Mouse (Mus musculus) liver, postnatal 0 days (tissue): ENCODE measurements at regions not wholly inside any gene's neighbourhood (a gene's known extent, or its start where the extent isn't known, plus 50 kb on each side); places are given as distances from the start of the nearest gene placed in this dataset.
"Not testable (repeated sequence)": the region's sequence is repeated elsewhere in the genome, so short reads cannot be mapped to it uniquely, and the experiment has no call there.

Experiments used
- ATAC-seq: fragments of 200-750 bp; cut with Nextera tagmentation; 2 replicates; pipeline ENCODE4 v1.8.0; 2017; ENCODE audit warnings: mild to moderate bottlenecking, moderate library complexity
- DNase-seq: peaks from one replicate; pipeline ENCODE4 v3.0.0-alpha.2; 2016
- H3K27ac ChIP-seq: fragments of 300-500 bp; sonication (generic); 2 replicates; pipeline ENCODE4 v1.5.1; 2014; ENCODE audit warnings: antibody characterized with exemption, moderate library complexity, mild to moderate bottlenecking, low read depth
- H3K27me3 ChIP-seq: fragments of 300-500 bp; sonication (generic); 2 replicates; pipeline ENCODE4 v1.6.1; 2014; ENCODE audit warnings: low read length, control low read depth, mixed read lengths; ENCODE audit not compliant: insufficient read depth
- H3K36me3 ChIP-seq: fragments of 300-500 bp; sonication (generic); replicated peaks from 2 replicates; pipeline ENCODE4 v1.6.1; 2014; ENCODE audit warnings: mild to moderate bottlenecking, control low read depth, low read length, moderate library complexity, mixed read lengths; ENCODE audit not compliant: insufficient read depth
- H3K4me1 ChIP-seq: fragments of 300-500 bp; sonication (generic); 2 replicates; pipeline ENCODE4 v1.6.1; 2014; ENCODE audit warnings: antibody characterized with exemption, mild to moderate bottlenecking, control low read depth; ENCODE audit not compliant: insufficient read depth
- H3K4me2 ChIP-seq: fragments of 300-500 bp; sonication (generic); 2 replicates; pipeline ENCODE4 v1.6.1; 2014; ENCODE audit warnings: low read depth, mild to moderate bottlenecking, low read length, moderate library complexity, mixed read lengths
- H3K4me3 ChIP-seq: fragments of 300-500 bp; sonication (generic); 2 replicates; pipeline ENCODE4 v1.5.1; 2014; ENCODE audit warnings: low read depth, low read length
- H3K9ac ChIP-seq: fragments of 300-500 bp; sonication (generic); replicated peaks from 2 replicates; pipeline ENCODE4 v1.6.1; 2014; ENCODE audit warnings: mild to moderate bottlenecking, moderate library complexity
- H3K9me3 ChIP-seq: fragments of 300-500 bp; sonication (generic); 2 replicates; pipeline ENCODE4 v1.6.1; 2016; ENCODE audit warnings: mild to moderate bottlenecking, control low read depth, low read length, mixed read lengths
- CTCF ChIP-seq: sonication (generic); IDR thresholded peaks from 2 replicates; pipeline ENCODE4 v1.5.1; 2016; ENCODE audit warnings: antibody characterized with exemption, low read depth
- EP300 ChIP-seq: IDR thresholded peaks from 2 replicates; pipeline ENCODE4 v1.6.1; 2016; ENCODE audit warnings: antibody characterized with exemption, low read depth, mild to moderate bottlenecking
- WGBS: fragments of 180-500 bp; shearing (Covaris S2); extraction: QIAGEN DNeasy Blood & Tissue Kit; methylation state at CpG from one replicate; pipeline ENCODE4 v1.1.7; 2014; ENCODE audit not compliant: insufficient replicate concordance; 5-methylcytosine and 5-hydroxymethylcytosine counted together

DNA sequence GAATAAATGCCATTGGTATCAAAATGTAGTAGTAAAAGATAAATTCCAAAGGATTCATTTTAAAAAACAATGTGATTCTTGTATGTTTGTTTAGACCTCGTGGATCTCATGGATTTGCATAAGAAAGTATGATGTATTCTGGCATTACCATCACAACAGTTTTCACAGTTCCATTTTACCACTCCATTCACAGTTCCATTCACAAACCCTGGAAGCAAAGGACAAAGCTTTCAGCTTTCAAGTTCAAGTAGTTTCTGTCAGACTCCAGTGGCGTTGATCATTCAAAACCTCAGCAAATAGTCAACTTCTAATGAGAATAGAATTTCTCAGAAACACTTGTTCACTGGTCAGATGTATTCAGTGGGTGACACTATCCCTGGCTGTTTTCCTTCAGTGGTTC lies 1157.9 kb upstream of the Cntn5 start:
- Histone ChIP-seq H3K27me3 (no peaks in the 10 kb centered on the region), H3K27ac (no peak overlapping the region), H3K9ac (no peak overlapping the region), H3K9me3 (no peaks in the 10 kb centered on the region), H3K4me1 (no peaks in the 10 kb centered on the region), H3K4me2 (no peak overlapping the region), H3K36me3 (no peaks in the 10 kb centered on the region), H3K4me3 (no peak overlapping the region)
- ATAC-seq, result no peak
- 37% methylated on average over 2 of the region's 2 CpGs for WGBS
- no peak for TF ChIP-seq EP300
- no peak for TF ChIP-seq CTCF
- DNase-seq, result no peak

DNA sequence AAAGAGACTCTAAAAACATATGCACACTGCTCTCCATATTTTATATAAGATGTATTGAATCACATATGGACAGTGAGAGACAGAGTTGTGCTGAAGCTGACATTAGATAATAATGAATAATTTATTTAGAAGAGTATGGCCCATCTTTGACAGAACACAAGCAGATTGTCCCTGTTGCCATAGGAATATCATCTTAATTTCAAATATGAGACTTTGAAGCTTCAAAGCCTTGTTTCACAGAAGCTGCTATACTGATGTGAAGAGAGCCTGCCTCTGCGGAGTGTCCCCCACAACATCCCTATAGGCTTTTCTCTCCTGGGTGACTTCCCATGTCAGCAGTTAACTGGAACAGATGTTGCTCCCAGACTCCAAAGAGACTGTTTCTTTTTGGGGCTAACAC lies 1147.9 kb upstream of the Cntn5 start:
- TF ChIP-seq EP300 (no peak), CTCF (no peak)
- 76% methylated on average over 1 of the region's 1 CpGs for WGBS
- H3K4me2 ChIP-seq, result no peak overlapping the region
- H3K9ac ChIP-seq, result no peak overlapping the region
- DNase-seq, result no peak
- no peaks in the 10 kb centered on the region for H3K9me3 ChIP-seq
- no peaks in the 10 kb centered on the region for H3K4me1 ChIP-seq
- no peak for ATAC-seq
- H3K4me3 ChIP-seq, result no peak overlapping the region
- no peaks in the 10 kb centered on the region for H3K36me3 ChIP-seq
- no peaks in the 10 kb centered on the region for H3K27me3 ChIP-seq
- no peak overlapping the region for H3K27ac ChIP-seq

DNA sequence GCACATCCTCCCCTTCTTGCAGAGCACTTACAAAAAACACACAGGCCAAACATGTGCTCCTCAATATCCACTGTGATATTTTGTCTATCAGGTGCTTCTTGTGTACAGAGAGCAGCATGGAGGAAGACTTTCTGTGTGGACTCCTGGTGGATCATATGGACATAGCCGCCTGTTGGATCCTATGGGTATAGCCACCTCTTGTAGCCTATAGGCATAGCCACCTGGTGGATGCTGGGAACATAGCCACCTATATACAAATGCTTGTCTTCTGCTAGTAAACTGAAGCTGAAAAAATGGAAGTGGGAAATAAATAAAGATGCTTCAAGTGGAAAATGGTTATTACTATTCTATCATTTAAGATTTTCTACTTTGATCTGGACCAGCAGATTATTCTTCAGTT lies 1111.4 kb upstream of the Cntn5 start:
- Histone ChIP-seq H3K9ac (no peak overlapping the region), H3K27me3 (no peaks in the 10 kb centered on the region), H3K36me3 (no peaks in the 10 kb centered on the region), H3K4me1 (no peaks in the 10 kb centered on the region), H3K9me3 (no peaks in the 10 kb centered on the region), H3K4me3 (no peak overlapping the region), H3K27ac (no peak overlapping the region), H3K4me2 (no peak overlapping the region)
- TF ChIP-seq EP300 (no peak), CTCF (0 out of 2 replicates have a peak, but pooled peaks have one; percentile 5)
- WGBS, result 57% methylated on average over 1 of the region's 1 CpGs
- ATAC-seq (no peak), DNase-seq (no peak)

DNA sequence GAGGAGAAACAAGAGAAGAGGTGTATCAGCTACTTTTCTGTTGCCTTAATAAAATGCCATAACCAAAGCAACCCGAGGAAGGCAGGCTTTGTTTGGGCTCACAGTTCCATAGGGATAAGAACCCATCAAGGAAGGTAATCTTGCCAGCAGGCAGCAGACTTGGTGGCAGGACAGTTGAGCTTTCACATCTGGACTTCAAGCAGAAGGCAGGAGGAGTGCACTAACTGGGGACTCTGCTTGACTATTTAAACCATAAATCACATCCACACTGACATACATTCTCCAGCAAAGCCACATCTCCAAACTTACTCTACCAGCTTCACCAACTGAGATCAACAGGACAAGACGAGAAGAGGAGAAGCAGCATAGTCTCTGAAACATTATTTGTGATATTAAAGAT lies 1094.0 kb upstream of the Cntn5 start:
- Histone ChIP-seq H3K27ac (no peak overlapping the region), H3K36me3 (no peaks in the 10 kb centered on the region), H3K4me3 (no peak overlapping the region), H3K4me2 (no peak overlapping the region), H3K9me3 (no peaks in the 10 kb centered on the region), H3K4me1 (no peaks in the 10 kb centered on the region), H3K9ac (no peak overlapping the region), H3K27me3 (no peaks in the 10 kb centered on the region)
- DNase-seq, result no peak
- ATAC-seq, result no peak
- TF ChIP-seq EP300 (no peak), CTCF (no peak)
- WGBS, result 41% methylated on average over 2 of the region's 2 CpGs

DNA sequence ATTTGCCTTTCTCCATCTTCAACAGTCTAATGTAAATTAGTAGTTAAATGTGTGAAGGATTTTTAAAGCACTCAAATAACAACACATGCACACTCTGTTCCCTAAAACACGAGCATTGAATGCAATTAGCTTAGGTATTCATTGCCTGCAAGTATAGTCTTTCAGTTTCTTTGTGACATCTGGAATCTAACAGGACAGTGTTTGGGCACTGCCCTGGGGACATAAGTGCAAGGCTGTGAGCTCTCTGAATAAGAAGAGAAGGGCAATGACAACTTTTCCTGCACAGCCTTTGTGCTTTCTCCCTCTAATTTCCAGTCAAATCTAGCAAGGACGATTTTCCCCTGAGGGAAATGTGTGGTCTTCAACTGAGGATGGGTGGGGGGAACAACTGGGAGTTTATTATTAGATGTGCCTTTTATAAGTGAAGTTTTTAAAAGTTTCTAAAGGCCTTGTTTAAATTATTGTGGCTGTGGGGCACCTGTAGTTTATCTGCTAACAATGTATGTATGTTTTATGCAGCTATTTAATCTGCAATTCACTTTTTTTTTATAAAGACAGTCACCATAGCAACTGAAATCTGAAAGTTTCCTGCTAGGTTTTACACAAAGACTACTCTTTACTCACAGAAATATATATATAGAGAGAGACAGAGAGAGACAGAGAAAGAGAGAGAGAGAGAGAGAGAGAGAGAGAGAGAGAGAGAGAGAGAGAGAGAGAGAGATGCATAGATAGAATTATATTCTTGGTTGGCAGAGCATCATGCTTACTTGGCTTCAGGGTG lies 1077.7 kb upstream of the Cntn5 start:
- no peak for ATAC-seq
- Histone ChIP-seq H3K27ac (no peak overlapping the region), H3K9ac (no peak overlapping the region), H3K4me2 (no peak overlapping the region), H3K27me3 (no peaks in the 10 kb centered on the region), H3K36me3 (no peaks in the 10 kb centered on the region), H3K4me3 (no peak overlapping the region), H3K9me3 (no peaks in the 10 kb centered on the region), H3K4me1 (no peaks in the 10 kb centered on the region)
- no peak for TF ChIP-seq CTCF
- TF ChIP-seq EP300, result no peak
- no peak for DNase-seq
- WGBS, result 43% methylated on average over 2 of the region's 2 CpGs

DNA sequence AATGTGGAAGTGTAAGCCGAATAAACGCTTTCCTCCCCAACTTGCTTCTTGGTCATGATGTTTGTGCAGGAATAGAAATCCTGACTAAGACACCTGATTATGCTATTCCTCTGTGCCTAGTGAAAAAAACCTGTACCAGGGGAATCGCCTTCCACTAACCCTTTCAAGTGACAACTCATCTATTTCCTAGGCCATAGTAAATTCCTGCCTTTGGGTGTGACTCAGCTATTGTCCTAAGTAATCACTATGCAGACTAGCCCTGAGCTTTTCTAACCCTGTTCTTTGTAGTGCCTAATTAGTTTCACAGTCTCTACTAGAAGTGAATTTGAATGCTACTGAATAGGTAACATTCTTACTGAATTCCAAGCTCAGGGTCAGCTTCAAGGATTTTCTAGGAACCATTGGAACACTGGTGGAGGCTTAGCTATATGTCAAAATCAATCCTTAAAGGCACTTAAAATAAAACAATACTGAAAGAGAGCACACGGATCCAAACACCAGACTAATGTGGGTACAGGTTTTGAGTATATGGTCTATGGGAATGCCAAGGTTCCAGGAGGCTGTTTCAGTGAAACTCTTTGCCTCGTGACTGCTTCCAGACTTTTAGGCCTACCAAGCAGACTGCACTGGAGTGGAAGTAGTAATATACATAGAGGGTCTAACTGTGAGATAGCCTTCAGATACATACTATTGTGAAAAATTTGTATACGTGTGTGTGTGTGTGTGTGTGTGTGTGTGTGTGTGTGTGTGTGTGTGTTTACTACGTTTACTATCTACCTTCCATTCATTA lies 1036.3 kb upstream of the Cntn5 start:
- H3K9ac ChIP-seq, H3K4me2 ChIP-seq, H3K27ac ChIP-seq, DNase-seq, ATAC-seq, H3K4me1 ChIP-seq, H3K27me3 ChIP-seq, H3K36me3 ChIP-seq, H3K4me3 ChIP-seq, H3K9me3 ChIP-seq: not testable (repeated sequence)
- 56% methylated on average over 7 of the region's 7 CpGs for WGBS
